Mouse (Mus musculus) left cerebral cortex, postnatal 36 days (tissue): ENCODE measurements at regions not wholly inside any gene's neighbourhood (a gene's known extent, or its start where the extent isn't known, plus 50 kb on each side); places are given as distances from the start of the nearest gene placed in this dataset.
A peak's percentile ranks its signal among the peaks of the same experiment; 100 is the strongest.

Source experiments
- DNase-seq, 2 experiments: peaks; one replicate each; pipeline ENCODE4 v3.0.0; 2021 to 2022; ENCODE audit warnings: low spot score in 2 of 2, mixed read lengths in 1 of 2
- intact Hi-C: fragments of 180-260 bp; cut with DNase I; formaldehyde crosslinking; loops from one replicate; pipeline ENCODE4 v1.15.1; 2025

DNA sequence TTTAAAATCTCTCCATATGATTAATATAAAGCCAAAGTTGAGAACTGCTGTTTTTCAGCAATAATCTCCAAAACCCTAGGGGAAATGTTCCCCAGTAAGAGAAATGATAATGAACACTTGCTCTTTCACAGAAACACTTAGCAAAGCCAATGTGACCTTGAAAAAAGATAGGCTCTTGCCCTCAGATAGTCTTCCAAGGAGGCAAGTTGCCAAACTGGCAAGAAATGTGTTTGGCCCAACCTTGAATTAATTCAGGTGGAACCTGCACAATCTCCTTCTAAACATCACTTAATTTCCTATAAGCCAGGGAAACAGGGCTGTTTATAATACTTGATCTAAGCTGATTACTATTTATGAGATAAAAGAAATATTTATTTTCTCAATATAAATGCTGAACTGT is 244.0 kb upstream of the Gnaz start:
- intact Hi-C loops: no loop called here
- DNase-seq: no peak

GRCm38 (mm10) chr10:74749446-74749845 is 217.5 kb upstream of the Gnaz start:
- intact Hi-C loops: no loop called here
- DNase-seq: no peak

GRCm38 (mm10) chr10:74750879-74751278 is 216.1 kb upstream of the Gnaz start:
- intact Hi-C loops: no loop called here
- DNase-seq: no peak

DNA sequence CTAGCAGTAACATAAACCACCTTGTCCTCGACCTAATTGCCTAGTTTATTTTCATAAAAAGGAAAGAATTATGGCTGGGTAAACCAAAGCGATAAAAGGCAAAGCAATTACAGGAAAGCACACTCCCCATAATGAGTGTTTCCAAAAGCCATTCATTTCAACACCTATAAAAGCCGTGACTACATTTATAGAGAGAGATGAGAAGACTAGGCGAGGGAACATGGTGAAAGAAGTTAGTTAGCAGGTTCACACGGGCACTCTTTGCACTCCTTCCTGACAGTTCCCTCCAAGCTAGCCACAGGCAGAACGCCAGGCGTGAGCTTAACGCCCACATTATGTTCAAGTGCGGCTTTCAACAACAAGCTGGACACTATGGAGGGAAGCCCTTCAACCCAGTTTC is 206.2 kb upstream of the Gnaz start:
- intact Hi-C loops: no loop called here
- no peak for DNase-seq

DNA sequence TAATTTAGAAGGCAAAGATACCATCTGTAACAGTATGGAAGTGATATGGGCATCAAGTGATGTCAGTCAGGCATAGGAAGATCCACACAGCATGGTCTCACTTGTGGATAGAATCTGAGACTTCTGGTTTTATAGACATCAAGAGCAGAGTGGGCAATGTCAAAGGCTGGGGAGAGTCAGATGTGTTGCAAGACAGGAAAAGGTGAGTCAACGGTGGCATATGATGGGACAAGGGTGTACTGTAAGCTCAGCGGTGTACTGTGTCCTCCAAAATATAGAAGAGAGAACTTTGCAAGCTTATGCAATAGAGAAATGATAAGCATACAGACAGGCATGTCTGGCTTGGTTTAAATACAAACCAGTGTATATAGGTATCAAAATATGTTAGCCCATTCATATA is 177.7 kb upstream of the Gnaz start:
- intact Hi-C loops: no loop called here
- no peak for DNase-seq

GRCm38 (mm10) chr10:74789987-74790386 is 177.0 kb upstream of the Gnaz start:
- DNase-seq: no peak
- intact Hi-C loops: no loop called here

DNA sequence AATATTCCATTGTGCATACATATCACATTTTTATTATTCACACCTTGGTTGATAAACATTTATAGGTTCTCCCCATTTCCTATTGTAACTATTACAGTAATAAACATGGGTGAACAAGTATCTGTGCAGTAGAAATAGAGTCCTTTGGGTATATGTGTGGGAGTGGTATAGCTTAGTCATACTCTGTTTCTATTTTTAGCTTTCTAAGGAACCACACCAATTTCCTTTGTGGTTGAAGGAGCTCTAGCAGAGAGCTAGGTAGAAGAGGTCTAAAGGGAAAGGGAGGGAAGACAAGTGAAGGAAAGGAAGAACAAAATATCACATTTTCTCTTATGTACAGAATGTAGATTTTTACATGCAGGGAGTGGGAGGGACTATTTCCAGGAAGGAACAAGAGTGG is 143.6 kb upstream of the Gnaz start:
- no peak for DNase-seq
- intact Hi-C loops: no loop called here

GRCm38 (mm10) chr10:74834359-74834758 is 132.6 kb upstream of the Gnaz start:
- intact Hi-C loops: no loop called here
- DNase-seq: no peak

DNA sequence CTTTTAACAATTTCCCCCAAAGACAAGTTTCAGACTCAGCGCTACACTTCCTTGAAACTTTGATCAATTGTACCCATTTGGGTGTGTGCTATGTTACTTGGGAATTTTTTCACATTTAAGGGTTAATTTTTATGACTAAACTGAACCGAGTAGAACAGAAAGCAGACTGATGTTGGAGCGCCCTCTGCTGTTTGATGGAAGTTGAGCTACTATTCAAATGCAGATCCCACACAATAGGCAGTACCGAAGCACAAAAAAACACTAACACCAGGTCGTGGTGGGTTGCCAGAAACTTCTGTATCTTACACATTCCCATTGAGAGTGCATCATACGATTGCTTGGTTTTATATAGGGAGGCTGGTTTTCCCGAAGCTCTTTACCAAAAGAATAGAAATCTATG is 118.6 kb upstream of the Gnaz start:
- peak; percentile 26 to 67 for DNase-seq
- intact Hi-C loops: loop anchor here (10.0 kb wide), 3 partner anchors 224 to 1744 kb away; no protein-coding TSS in a partner anchor

- no peak for DNase-seq
- intact Hi-C loops: no loop called here
These were observed 111.8 kb upstream of the Gnaz start for GRCm38 (mm10) chr10:74854991-74855664.
